Comparison of ENCODE assay signal across 9 mouse cellular contexts in genomic region chr15:27810262-27810661, GRCm38 (mm10).
DNase-seq lines count a peak whose midpoint lies in the region; ATAC-seq and TF ChIP-seq lines count a peak whose summit lies in the region.
"Had no signal": no experiment of that assay in that cellular context is flagged by ENCODE, and none has a peak within 500 bp of the region (broad histone marks: within the 10 kb centered on the region; RNA-seq: fewer than 3 reads in every experiment).

No protein-coding gene starts in this region.

- DNase-seq in gastrocnemius, adult 2 months = no peak
- DNase-seq in gastrocnemius, adult 18-20 months (ENCODE audit: low spot score) = no peak
- DNase-seq in kidney, postnatal 0 days (ENCODE audit: low spot score) = peak; percentile 61
- no peak for DNase-seq in kidney, postnatal 10 days
- no peak for DNase-seq in right cerebral cortex, adult 2 months (ENCODE audit: low spot score in 2 of 2)
- DNase-seq in right cerebral cortex, postnatal 14 days = no peak

- H3K36me3 ChIP-seq in kidney, postnatal 0 days (ENCODE audit: insufficient read depth, low read length) = peaks cover 25% of the 10 kb centered on the region
- H3K36me3 ChIP-seq in embryonic facial prominence, embryonic 13.5 days = peaks cover 35% of the 10 kb centered on the region
- peaks cover 27% of the 10 kb centered on the region for H3K36me3 ChIP-seq in limb, embryonic 13.5 days

- no peaks in the 10 kb centered on the region for H3K27me3 ChIP-seq in kidney, postnatal 0 days (ENCODE audit: insufficient read depth, low read length)
- no peaks in the 10 kb centered on the region for H3K27me3 ChIP-seq in embryonic facial prominence, embryonic 13.5 days
- no peaks in the 10 kb centered on the region for H3K27me3 ChIP-seq in limb, embryonic 13.5 days

- 0 out of 2 replicates have a peak overlapping the region, but pooled peaks have one; percentile 31 for H3K27ac ChIP-seq in gastrocnemius, adult 2 months
- peak overlapping the region; percentile 19; the same call in 1 of the 2 replicates for H3K27ac ChIP-seq in kidney, postnatal 0 days
- peak overlapping the region; percentile 85 for H3K27ac ChIP-seq in embryonic facial prominence, embryonic 13.5 days
- peak overlapping the region; percentile 88 for H3K27ac ChIP-seq in limb, embryonic 13.5 days
- H3K27ac ChIP-seq: liver, embryonic 14.5 days had no signal

- no peak overlapping the region for H3K4me2 ChIP-seq in kidney, postnatal 0 days (ENCODE audit: low read length)
- H3K4me2 ChIP-seq in embryonic facial prominence, embryonic 13.5 days = no peak overlapping the region
- 0 out of 2 replicates have a peak overlapping the region, but pooled peaks have one; percentile 0 for H3K4me2 ChIP-seq in limb, embryonic 13.5 days (replicated peaks)

- no peak for TF ChIP-seq CTCF in gastrocnemius, adult 2 months (IDR thresholded peaks at IDR 0.05)
- TF ChIP-seq CTCF in kidney, postnatal 0 days (IDR thresholded peaks at IDR 0.05; ENCODE audit: low read depth) = no peak

- 26% methylated on average over 7 of the region's 7 CpGs for WGBS in kidney, postnatal 0 days
- 27% methylated on average over 7 of the region's 7 CpGs for WGBS in embryonic facial prominence, embryonic 13.5 days
- 8% methylated on average over 7 of the region's 7 CpGs for WGBS in limb, embryonic 13.5 days

- no peak overlapping the region for H3K9ac ChIP-seq in kidney, postnatal 0 days (ENCODE audit: low read depth, low read length)
- peak overlapping the region; percentile 36; the same call in 1 of the 2 replicates for H3K9ac ChIP-seq in embryonic facial prominence, embryonic 13.5 days
- H3K9ac ChIP-seq in limb, embryonic 13.5 days = no peak overlapping the region
- H3K9ac ChIP-seq: liver, embryonic 14.5 days had no signal

- no peaks in the 10 kb centered on the region for H3K9me3 ChIP-seq in kidney, postnatal 0 days (replicated peaks; ENCODE audit: low read length)
- no peaks in the 10 kb centered on the region for H3K9me3 ChIP-seq in embryonic facial prominence, embryonic 13.5 days
- H3K9me3 ChIP-seq in limb, embryonic 13.5 days = no peaks in the 10 kb centered on the region

- 0 out of 2 replicates have a peak, but pooled peaks have one; percentile 1 for ATAC-seq in kidney, postnatal 0 days (replicated peaks; ENCODE audit: low FRiP score, low read depth)
- ATAC-seq in embryonic facial prominence, embryonic 13.5 days (ENCODE audit: insufficient number of reproducible peaks, insufficient read depth, low FRiP score, low TSS enrichment, low read depth) = no peak
- ATAC-seq in limb, embryonic 13.5 days (ENCODE audit: low FRiP score, low read depth) = no peak

- intact Hi-C loops in gastrocnemius, adult 2 months (cut with DNase I) = no loop called here

- no peaks in the 10 kb centered on the region for H3K4me1 ChIP-seq in kidney, postnatal 0 days (replicated peaks; ENCODE audit: insufficient read depth, low read length)
- peaks cover 79% of the 10 kb centered on the region for H3K4me1 ChIP-seq in embryonic facial prominence, embryonic 13.5 days
- peaks cover 80% of the 10 kb centered on the region for H3K4me1 ChIP-seq in limb, embryonic 13.5 days

- no peak overlapping the region for H3K4me3 ChIP-seq in gastrocnemius, adult 2 months
- H3K4me3 ChIP-seq in kidney, postnatal 0 days (replicated peaks; ENCODE audit: low read depth, low read length) = no peak overlapping the region
- no peak overlapping the region for H3K4me3 ChIP-seq in embryonic facial prominence, embryonic 13.5 days
- H3K4me3 ChIP-seq in limb, embryonic 13.5 days = no peak overlapping the region

Comparison
In these comparisons a context has a peak if more than half of its experiments do, and no peak if none do; other contexts are left out.
1. H3K27ac ChIP-seq: peak in every context shown above with its lines; median percentile 88 in limb, embryonic 13.5 days; 85 in embryonic facial prominence, embryonic 13.5 days; 31 in gastrocnemius, adult 2 months; 19 in kidney, postnatal 0 days.